ENCODE assay signal across 9 mouse cellular contexts in the genomic region with DNA sequence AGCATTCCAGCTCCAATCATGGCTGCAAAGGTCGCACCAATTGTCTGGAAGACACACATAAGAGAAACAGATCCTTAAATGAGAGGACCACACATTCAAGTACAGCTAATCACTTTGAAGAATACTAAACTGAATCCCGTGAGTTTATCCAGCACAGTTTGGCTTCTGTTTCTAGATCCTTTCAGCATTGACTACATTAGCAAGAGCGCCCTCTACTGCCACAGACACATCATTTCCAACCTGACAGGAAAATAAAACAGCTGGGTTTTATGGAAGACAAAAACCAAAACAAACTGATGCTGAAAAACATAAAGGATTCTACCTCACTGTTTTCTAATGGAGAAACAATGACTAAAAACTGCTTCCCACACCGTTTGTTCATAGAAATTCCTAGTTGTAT. TPM values are rescaled to one million over a fixed set of nuclear protein-coding genes. Genes with fewer than 3 reads are reported as not detected.
DNase-seq lines count a peak whose midpoint lies in the region; ATAC-seq and TF ChIP-seq lines count a peak whose summit lies in the region.
"Had no signal": no experiment of that assay in that cellular context is flagged by ENCODE, and none has a peak within 500 bp of the region (broad histone marks: within the 10 kb centered on the region; RNA-seq: fewer than 3 reads in every experiment).

No protein-coding gene starts in this region.

- H3K27me3 ChIP-seq in lung, embryonic 14.5 days (ENCODE audit: insufficient read depth, low read length) = no peaks in the 10 kb centered on the region

- H3K4me3 ChIP-seq in lung, embryonic 14.5 days (ENCODE audit: low read depth, low read length) = no peak overlapping the region
- no peak overlapping the region for H3K4me3 ChIP-seq in lung, adult 2 months (replicated peaks; ENCODE audit: extremely low read depth, low read depth, low read length)

- no peaks in the 10 kb centered on the region for H3K9me3 ChIP-seq in lung, embryonic 14.5 days (ENCODE audit: low read depth, low read length)

- peak; percentile 86 for ATAC-seq in frontal cortex, adult (ENCODE audit: low TSS enrichment)
- no peak for ATAC-seq in lung, embryonic 14.5 days (ENCODE audit: insufficient read depth)
- peak; percentile 44 for ATAC-seq in activated CD4-positive, CD25-positive, alpha-beta regulatory T cell, adult 4 months
- 0 out of 2 replicates have a peak, but pooled peaks have one; percentile 65 for ATAC-seq in erythroid progenitor cell, adult 5-6 weeks (replicated peaks; ENCODE audit: low FRiP score, poor library complexity, severe bottlenecking)
- ATAC-seq in megakaryocyte, adult 5-6 weeks (ENCODE audit: poor library complexity, severe bottlenecking) = peak; percentile 74

- H3K4me1 ChIP-seq in lung, embryonic 14.5 days (ENCODE audit: insufficient read depth) = no peaks in the 10 kb centered on the region
- H3K4me1 ChIP-seq in lung, adult 2 months (ENCODE audit: control insufficient read depth, insufficient read depth, low read length) = no peaks in the 10 kb centered on the region; the same call in 1 of the 2 replicates

- no peak for DNase-seq in frontal cortex, postnatal 25 days (ENCODE audit: low spot score in 2 of 2)
- DNase-seq in lung, embryonic 14.5 days = peak; percentile 79
- no peak for DNase-seq in lung, adult 2 months
- DNase-seq in yolk sac, embryonic 10.5 days (ENCODE audit: low spot score) = no peak

- no peak for TF ChIP-seq POLR2A in lung, adult 2 months (IDR thresholded peaks at IDR 0.05; ENCODE audit: borderline replicate concordance, extremely low read depth, low read depth, low read length)

- H3K4me2 ChIP-seq in lung, embryonic 14.5 days = no peak overlapping the region

- H3K27ac ChIP-seq in lung, embryonic 14.5 days (ENCODE audit: low read depth) = no peak overlapping the region

- H3K9ac ChIP-seq in lung, embryonic 14.5 days = no peak overlapping the region

- H3K36me3 ChIP-seq in lung, embryonic 14.5 days (ENCODE audit: insufficient read depth) = peaks cover 77% of the 10 kb centered on the region

- WGBS in lung, embryonic 14.5 days = 43% methylated on average over 4 of the region's 4 CpGs
- WGBS in lung, adult 2 months = 45% methylated on average over 4 of the region's 4 CpGs

- TF ChIP-seq CTCF in lung, embryonic 14.5 days (IDR thresholded peaks at IDR 0.05; ENCODE audit: low read depth) = peak; percentile 62
- TF ChIP-seq CTCF in lung, adult 2 months (IDR thresholded peaks at IDR 0.05; ENCODE audit: insufficient read depth, low read length) = no peak

RNA-seq across cellular contexts. Expression of gene Ghitm, which starts 7.4 kb away (rescaled TPM):
- polyA plus RNA-seq in lung, embryonic 14.5 days (2014; fragmentation: Nextera tagmentation; extraction: Ambion mirVana) = 186 and 193 TPM in 2 replicates
- 69.9 and 103 TPM in 2 replicates for polyA plus RNA-seq in lung, adult 2 months (2012; rRNA removed)
- 100 to 1,000 TPM; 350 to 391 TPM for polyA plus RNA-seq in activated CD4-positive, CD25-positive, alpha-beta regulatory T cell, adult 4 months (2017; shearing (Covaris generic))
- 110 and 129 TPM in 2 replicates for total RNA-seq in erythroid progenitor cell, adult 5-6 weeks (2015; ENCODE audit: low replicate concordance)
- 75.3 and 123 TPM in 2 replicates for total RNA-seq in erythroid progenitor cell, adult 5-6 weeks (2017; ENCODE audit: low replicate concordance)
- total RNA-seq in megakaryocyte, adult 5-6 weeks (2015) = 84.9 and 89.2 TPM in 2 replicates
- 85.7 and 101 TPM in 2 replicates for total RNA-seq in megakaryocyte, adult 5-6 weeks (2017)

RNA-seq across cellular contexts. Expression of gene 2610528A11Rik, which starts 13.8 kb away (rescaled TPM):
- 0.28 and 0.37 TPM in 2 replicates for polyA plus RNA-seq in lung, embryonic 14.5 days (2014; fragmentation: Nextera tagmentation; extraction: Ambion mirVana)
- polyA plus RNA-seq in lung, adult 2 months (2012; rRNA removed) = 2.4 and 9.5 TPM in 2 replicates
- polyA plus RNA-seq in activated CD4-positive, CD25-positive, alpha-beta regulatory T cell, adult 4 months (2017; shearing (Covaris generic)) = under 1 TPM in 1 of 2 experiments, not detected in 1; 0.49 TPM
- not detected in 2 replicates for total RNA-seq in erythroid progenitor cell, adult 5-6 weeks (2015; ENCODE audit: low replicate concordance)
- total RNA-seq in erythroid progenitor cell, adult 5-6 weeks (2017; ENCODE audit: low replicate concordance) = not detected in 2 replicates
- 1.1 TPM in 1 of 2 replicates, not detected in the other for total RNA-seq in megakaryocyte, adult 5-6 weeks (2015)
- total RNA-seq in megakaryocyte, adult 5-6 weeks (2017) = 0.55 and 1.0 TPM in 2 replicates

RNA-seq across cellular contexts. Expression of gene Cdhr1, which starts 29.5 kb away (rescaled TPM):
- polyA plus RNA-seq in lung, embryonic 14.5 days (2014; fragmentation: Nextera tagmentation; extraction: Ambion mirVana) = not detected in 2 replicates
- 0.08 and 0.24 TPM in 2 replicates for polyA plus RNA-seq in lung, adult 2 months (2012; rRNA removed)
- polyA plus RNA-seq in activated CD4-positive, CD25-positive, alpha-beta regulatory T cell, adult 4 months (2017; shearing (Covaris generic)) = not detected
- not detected in 2 replicates for total RNA-seq in erythroid progenitor cell, adult 5-6 weeks (2015; ENCODE audit: low replicate concordance)
- not detected in 2 replicates for total RNA-seq in erythroid progenitor cell, adult 5-6 weeks (2017; ENCODE audit: low replicate concordance)
- total RNA-seq in megakaryocyte, adult 5-6 weeks (2015) = not detected in 2 replicates
- 0.08 TPM in 1 of 2 replicates, not detected in the other for total RNA-seq in megakaryocyte, adult 5-6 weeks (2017)

RNA-seq across cellular contexts. Expression of gene Lrit2, which starts 59.9 kb away (rescaled TPM):
- polyA plus RNA-seq in lung, embryonic 14.5 days (2014; fragmentation: Nextera tagmentation; extraction: Ambion mirVana) = not detected in 2 replicates
- not detected in 2 replicates for polyA plus RNA-seq in lung, adult 2 months (2012; rRNA removed)
- not detected for polyA plus RNA-seq in activated CD4-positive, CD25-positive, alpha-beta regulatory T cell, adult 4 months (2017; shearing (Covaris generic))
- total RNA-seq in erythroid progenitor cell, adult 5-6 weeks (2015; ENCODE audit: low replicate concordance) = not detected in 2 replicates
- total RNA-seq in erythroid progenitor cell, adult 5-6 weeks (2017; ENCODE audit: low replicate concordance) = not detected in 2 replicates
- not detected in 2 replicates for total RNA-seq in megakaryocyte, adult 5-6 weeks (2015)
- total RNA-seq in megakaryocyte, adult 5-6 weeks (2017) = not detected in 2 replicates
- polyA plus RNA-seq: heart, embryonic 16.5 days had no signal
